Mouse (Mus musculus): Measurements from ENCODE around the gene Bgn.

- no peak for TF ChIP-seq CHD2 (IDR thresholded peaks at IDR 0.05; ENCODE audit: low read length)
- TF ChIP-seq BHLHE40 (IDR thresholded peaks at IDR 0.05; ENCODE audit: low read depth, low read length): no peak
- TF ChIP-seq RCOR1 (conservative IDR thresholded peaks at IDR 0.05; ENCODE audit: low read depth, low read length): no peak
- no peak for TF ChIP-seq CTCF (conservative IDR thresholded peaks at IDR 0.05 in 1 of 2, IDR thresholded peaks at IDR 0.05 in 1 of 2; ENCODE audit: low read depth in 2 of 2, low read length in 2 of 2)
- TF ChIP-seq POLR2A (IDR thresholded peaks at IDR 0.05; ENCODE audit: low read depth, low read length): no peak
- no peak for TF ChIP-seq KAT2A (IDR thresholded peaks at IDR 0.05; ENCODE audit: insufficient replicate concordance, low read length)
- no peak for TF ChIP-seq MAZ (IDR thresholded peaks at IDR 0.05; ENCODE audit: low read depth, low read length)
- no peak for TF ChIP-seq EP300 (IDR thresholded peaks at IDR 0.05; ENCODE audit: low read length)
- no peak for TF ChIP-seq JUND (conservative IDR thresholded peaks at IDR 0.05; ENCODE audit: low read depth, low read length)
- TF ChIP-seq TCF12 (IDR thresholded peaks at IDR 0.05; ENCODE audit: low read depth, low read length): no peak
- TF ChIP-seq CHD1 (IDR thresholded peaks at IDR 0.05; ENCODE audit: low read depth, low read length): no peak
- no peak for TF ChIP-seq USF1 (IDR thresholded peaks at IDR 0.05; ENCODE audit: low read depth, low read length)
Observed at GRCm38 (mm10) chrX:73490186-73490585, 6.8 kb downstream of the Bgn start.
